Mouse (Mus musculus): Measurements from ENCODE around the gene Rab3ip.

GRCm38 (mm10) chr10:116916581-116916980 is 34.0 kb downstream of the Rab3ip start:
- TF ChIP-seq ZC3H11A (IDR thresholded peaks at IDR 0.05; ENCODE audit: borderline replicate concordance, low read depth, low read length), result no peak
- no peak for TF ChIP-seq MAFK (IDR thresholded peaks at IDR 0.05; ENCODE audit: insufficient read depth, low read depth, low read length)
- TF ChIP-seq ZNF384 (IDR thresholded peaks at IDR 0.05; ENCODE audit: low read depth, low read length), result no peak
- no peak for TF ChIP-seq CHD2 (IDR thresholded peaks at IDR 0.05; ENCODE audit: low read depth, low read length)

Data from ES-E14 (cell line).